Mouse (Mus musculus): Measurements from ENCODE around the gene Sapcd2. TPM values are rescaled to one million over a fixed set of nuclear protein-coding genes. Genes with fewer than 3 reads are reported as not detected.
A peak's percentile ranks its signal among the peaks of the same experiment; 100 is the strongest.

Gene Sapcd2
- total RNA-seq, 2 experiments from 2014 or later = not detected

GRCm38 (mm10) chr2:25422587-25423410, 50.7 kb downstream of the Sapcd2 start, which contains the start of gene Fut7:
TSS of gene Fut7 (plus strand) at chr2:25423267.
- no peak for DNase-seq (ENCODE audit: low spot score in 2 of 2)

GRCm38 (mm10) chr2:25423626-25424025, 51.5 kb downstream of the Sapcd2 start:
- no peak for DNase-seq (ENCODE audit: low spot score in 2 of 2)

- no peak for DNase-seq (ENCODE audit: low spot score in 2 of 2)
Measured at GRCm38 (mm10) chr2:25425481-25425880, 53.4 kb downstream of the Sapcd2 start.

GRCm38 (mm10) chr2:25426721-25427191, 54.6 kb downstream of the Sapcd2 start:
- peak; percentile 52 to 76 for DNase-seq (ENCODE audit: low spot score in 2 of 2)

- no peak for DNase-seq (ENCODE audit: low spot score in 2 of 2)
Measured at GRCm38 (mm10) chr2:25427256-25427655, 55.1 kb downstream of the Sapcd2 start.

Other genes with a start within 250 kb of the Sapcd2 start
- 1 to 10 TPM; 2.3 to 3.5 TPM for gene Nrarp, start 191.6 kb upstream of the Sapcd2 start, total RNA-seq (2021)
- 10 to 100 TPM; 11.6 to 19.5 TPM for gene Tor4a, start 175.4 kb upstream of the Sapcd2 start, total RNA-seq (2021)
- 10 to 100 TPM; 48.8 to 49.5 TPM for gene Nelfb, start 160.8 kb upstream of the Sapcd2 start, total RNA-seq (2021)
- gene Stpg3, start 157.7 kb upstream of the Sapcd2 start, total RNA-seq (2021) = not detected
- not detected for gene Fam166a, start 153.6 kb upstream of the Sapcd2 start, total RNA-seq (2021)
- gene Tubb4b, start 147.6 kb upstream of the Sapcd2 start, total RNA-seq (2021) = 100 to 1,000 TPM; 284 to 287 TPM
- not detected for gene Slc34a3, start 138.0 kb upstream of the Sapcd2 start, total RNA-seq (2021)
- not detected for gene Rnf224, start 135.5 kb upstream of the Sapcd2 start, total RNA-seq (2021)
- 1 to 10 TPM; 7.9 to 8.3 TPM for gene Rnf208, start 130.1 kb upstream of the Sapcd2 start, total RNA-seq (2021)
- not detected for gene Cysrt1, start 129.9 kb upstream of the Sapcd2 start, total RNA-seq (2021)
- 1 to 10 TPM; 2.2 to 5.7 TPM for gene AL732309.1, start 125.5 kb upstream of the Sapcd2 start, total RNA-seq (2021)
- gene Tmem203, start 116.9 kb upstream of the Sapcd2 start, total RNA-seq (2021) = 10 to 100 TPM; 19.5 to 24.4 TPM
- 1 to 10 TPM; 8.2 to 9.4 TPM for gene Tprn, start 109.7 kb upstream of the Sapcd2 start, total RNA-seq (2021)
- 10 to 100 TPM; 37.2 to 40.1 TPM for gene Ssna1, start 99.9 kb upstream of the Sapcd2 start, total RNA-seq (2021)
- 10 to 100 TPM; 75.5 to 82.4 TPM for gene Anapc2, start 99.8 kb upstream of the Sapcd2 start, total RNA-seq (2021)
- gene Tmem210, start 84.2 kb upstream of the Sapcd2 start, total RNA-seq (2021) = not detected
- not detected for gene Lrrc26, start 82.4 kb upstream of the Sapcd2 start, total RNA-seq (2021)
- gene Grin1, start 53.1 kb upstream of the Sapcd2 start, total RNA-seq (2021) = 10 to 100 TPM; 10.0 to 10.5 TPM
- gene Man1b1, start 40.0 kb upstream of the Sapcd2 start, total RNA-seq (2021) = 10 to 100 TPM; 59.0 to 63.2 TPM
- gene Dpp7, start 16.0 kb upstream of the Sapcd2 start, total RNA-seq (2021) = 10 to 100 TPM; 32.3 to 42.0 TPM
- 10 to 100 TPM; 18.8 to 20.9 TPM for gene Uap1l1, start 6.6 kb upstream of the Sapcd2 start, total RNA-seq (2021)
- gene Entpd2, start 23.6 kb downstream of the Sapcd2 start, total RNA-seq (2021) = 1 to 10 TPM; 3.2 to 8.3 TPM
- gene Npdc1, start 27.0 kb downstream of the Sapcd2 start, total RNA-seq (2021) = 100 to 1,000 TPM; 125 to 161 TPM
- under 1 TPM; 0.13 to 0.35 TPM for gene Fut7, start 50.9 kb downstream of the Sapcd2 start, total RNA-seq (2021)
- gene Abca2, start 56.4 kb downstream of the Sapcd2 start, total RNA-seq (2021) = 10 to 100 TPM; 36.9 to 48.5 TPM
- 1 to 10 TPM in 1 of 2 experiments, under 1 TPM in 1; 0.53 to 1.1 TPM for gene Clic3, start 84.5 kb downstream of the Sapcd2 start, total RNA-seq (2021)
- 10 to 100 TPM; 38.6 to 54.5 TPM for gene Paxx, start 88.8 kb downstream of the Sapcd2 start, total RNA-seq (2021)
- gene Ptgds, start 97.7 kb downstream of the Sapcd2 start, total RNA-seq (2021) = 1 to 10 TPM; 1.1 to 3.1 TPM
- gene Lcn12, start 121.6 kb downstream of the Sapcd2 start, total RNA-seq (2021) = not detected
- 10 to 100 TPM; 92.1 to 94.5 TPM for gene Fbxw5, start 128.4 kb downstream of the Sapcd2 start, total RNA-seq (2021)
- 1 to 10 TPM; 2.2 to 3.5 TPM for gene C8g, start 129.4 kb downstream of the Sapcd2 start, total RNA-seq (2021)
- gene Traf2, start 174.6 kb downstream of the Sapcd2 start, total RNA-seq (2021) = 10 to 100 TPM; 32.5 to 32.6 TPM
- gene Edf1, start 185.5 kb downstream of the Sapcd2 start, total RNA-seq (2021) = 100 to 1,000 TPM; 302 to 308 TPM
- gene Mamdc4, start 202.5 kb downstream of the Sapcd2 start, total RNA-seq (2021) = 1 to 10 TPM; 3.4 to 4.4 TPM
- 10 to 100 TPM; 49.4 to 69.5 TPM for gene Phpt1, start 202.9 kb downstream of the Sapcd2 start, total RNA-seq (2021)
- 1 to 10 TPM; 1.5 to 1.7 TPM for gene Ajm1, start 209.4 kb downstream of the Sapcd2 start, total RNA-seq (2021)
- 10 to 100 TPM; 82.3 to 97.5 TPM for gene Rabl6, start 236.2 kb downstream of the Sapcd2 start, total RNA-seq (2021)
- not detected for gene Ccdc183, start 245.4 kb downstream of the Sapcd2 start, total RNA-seq (2021)
- 10 to 100 TPM; 14.6 to 38.7 TPM for gene Tmem141, start 249.7 kb downstream of the Sapcd2 start, total RNA-seq (2021)